Mouse (Mus musculus) lung, adult 2 months (tissue): Measurements from ENCODE around the gene AW146154.

ENCODE experiments used
- CTCF ChIP-seq: fragments of 200-500 bp; IDR thresholded peaks from 2 replicates; pipeline ENCODE4 v1.5.1; 2011; ENCODE audit warnings: mild to moderate bottlenecking, low read length, control low read depth; ENCODE audit not compliant: insufficient read depth
- POLR2A ChIP-seq: fragments of 200-500 bp; IDR thresholded peaks from 2 replicates; pipeline ENCODE4 v1.6.1; 2011; ENCODE audit warnings: low read depth, mild to moderate bottlenecking, control low read depth, low read length, borderline replicate concordance; ENCODE audit errors: extremely low read depth

- TF ChIP-seq POLR2A: no peak
- TF ChIP-seq CTCF: no peak
These were observed 653 bp upstream of the AW146154 start for GRCm38 (mm10) chr7:41500151-41500934.
